Mouse (Mus musculus) intestine, embryonic 15.5 days (tissue): ENCODE measurements around the gene Poldip2. TPM values are rescaled to one million over a fixed set of nuclear protein-coding genes. Genes with fewer than 3 reads are reported as not detected.

Experiments
- polyA plus RNA-seq: library from polyadenylated mRNA; unstranded; fragments of >200 nt; fragmentation: Nextera tagmentation; extraction: Ambion mirVana; gene quantifications from 2 replicates; pipeline ENCODE4 v1.2.1, GENCODE M21; 2015

Gene Poldip2
- polyA plus RNA-seq, 1 experiment from 2014 or later = 149 TPM

Other genes starting within 250 kb of the Poldip2 start
- gene BC030499, start 221.4 kb upstream of the Poldip2 start, polyA plus RNA-seq = 0.16 and 0.33 TPM in 2 replicates
- 26.8 and 28.3 TPM in 2 replicates for gene Spag5, start 210.7 kb upstream of the Poldip2 start, polyA plus RNA-seq
- gene Aldoc, start 189.2 kb upstream of the Poldip2 start, polyA plus RNA-seq = 23.1 and 29.0 TPM in 2 replicates
- gene Pigs, start 183.8 kb upstream of the Poldip2 start, polyA plus RNA-seq = 78.6 and 85.0 TPM in 2 replicates
- gene Unc119, start 168.7 kb upstream of the Poldip2 start, polyA plus RNA-seq = 33.5 and 34.6 TPM in 2 replicates
- not detected in 2 replicates for gene Foxn1, start 125.6 kb upstream of the Poldip2 start, polyA plus RNA-seq
- gene Slc13a2, start 90.0 kb upstream of the Poldip2 start, polyA plus RNA-seq = 1.3 and 2.5 TPM in 2 replicates
- 12.2 and 13.3 TPM in 2 replicates for gene Slc46a1, start 46.5 kb upstream of the Poldip2 start, polyA plus RNA-seq
- 2.1 and 2.7 TPM in 2 replicates for gene Sarm1, start 14.4 kb upstream of the Poldip2 start, polyA plus RNA-seq
- gene Vtn, start 13.1 kb upstream of the Poldip2 start, polyA plus RNA-seq = 22.4 and 34.2 TPM in 2 replicates
- gene Sebox, start 8.7 kb upstream of the Poldip2 start, polyA plus RNA-seq = not detected in 2 replicates
- gene Tmem199, start within 50 bp of the Poldip2 start, polyA plus RNA-seq = 54.1 and 56.9 TPM in 2 replicates
- 81.2 and 82.2 TPM in 2 replicates for gene Tnfaip1, start 24.1 kb downstream of the Poldip2 start, polyA plus RNA-seq
- gene Ift20, start 24.2 kb downstream of the Poldip2 start, polyA plus RNA-seq = 126 and 137 TPM in 2 replicates
- gene Tmem97, start 38.6 kb downstream of the Poldip2 start, polyA plus RNA-seq = 182 and 269 TPM in 2 replicates
- gene Nlk, start 185.2 kb downstream of the Poldip2 start, polyA plus RNA-seq = 9.9 and 10.3 TPM in 2 replicates
- gene Ccnq, start 239.5 kb downstream of the Poldip2 start, polyA plus RNA-seq = 39.8 and 40.6 TPM in 2 replicates